Mouse (Mus musculus) layer of hippocampus, adult 9-11 months (tissue): ENCODE data around the gene Fam171a2.
A peak's percentile ranks its signal among the peaks of the same experiment; 100 is the strongest.

ENCODE experiments used
- DNase-seq: peaks from one replicate; pipeline ENCODE4 v3.0.0; 2022

Gene Fam171a2

DNA sequence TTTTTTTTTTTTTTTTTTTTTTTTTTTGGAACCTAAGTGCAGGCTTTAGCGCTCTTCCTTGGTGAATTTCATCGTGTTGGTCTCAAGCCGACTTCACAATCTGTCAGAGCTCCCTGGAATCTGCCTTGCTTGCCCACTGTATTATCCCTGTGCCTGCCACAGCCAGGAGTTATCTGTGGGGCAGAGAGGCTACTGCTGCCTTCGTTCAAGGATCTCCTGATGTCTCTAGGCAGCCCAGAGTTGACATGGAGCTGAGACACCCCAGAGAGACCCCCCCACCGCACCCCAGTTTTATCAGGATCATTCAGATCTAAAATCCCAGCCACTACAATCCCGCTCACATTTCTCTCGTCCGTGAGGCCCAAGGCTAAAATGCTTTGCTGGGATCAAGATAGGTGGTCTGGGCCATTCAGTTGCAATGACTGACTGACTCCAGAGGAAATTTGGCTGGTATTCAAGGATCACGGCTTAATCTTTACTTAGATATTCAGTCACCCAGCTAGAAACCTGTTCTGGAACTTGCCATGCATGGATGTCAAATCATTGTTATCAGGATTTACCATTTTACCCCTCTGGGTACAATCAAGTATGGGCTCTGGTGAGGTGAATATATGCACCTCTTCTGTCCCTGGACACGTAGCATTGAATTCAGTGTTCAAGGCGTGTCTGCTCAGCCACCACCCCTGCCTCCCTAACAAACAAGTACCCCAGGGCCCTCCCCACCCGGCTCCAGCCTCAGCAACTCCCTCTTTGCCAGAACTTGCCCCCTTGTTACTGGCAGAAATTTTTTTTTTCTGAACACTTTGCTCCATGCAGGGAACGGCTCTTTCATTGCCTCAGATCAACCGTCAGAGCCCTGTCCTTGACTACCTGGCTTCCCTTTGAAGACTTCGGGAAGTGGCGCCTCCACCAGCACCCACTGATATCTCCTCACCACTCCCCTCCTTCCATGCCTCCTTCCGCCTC lies 1.8 kb upstream of the Fam171a2 start:
- peak; percentile 52 for DNase-seq

DNA sequence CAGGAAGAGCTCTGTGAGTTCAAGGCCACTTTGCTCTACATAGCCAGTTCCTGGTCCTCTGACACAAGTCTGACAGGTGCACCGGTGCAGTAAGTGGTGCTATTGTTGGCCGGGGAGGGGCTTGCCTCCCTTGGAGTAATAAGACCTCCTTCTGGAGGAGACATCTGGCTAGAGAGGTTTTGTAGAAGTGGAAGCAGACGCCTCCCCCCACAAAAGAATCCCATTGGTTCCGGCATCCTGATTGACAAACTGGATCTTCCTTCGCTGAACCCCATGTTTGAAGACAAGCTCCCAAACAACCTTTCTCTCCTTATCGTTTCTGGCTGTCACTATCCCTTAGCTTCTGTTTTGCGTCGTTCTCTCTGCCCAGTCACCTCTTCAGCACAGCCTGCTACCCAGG lies 845 bp upstream of the Fam171a2 start:
- DNase-seq, result peak; percentile 54

- no peak for DNase-seq
Observed at GRCm38 (mm10) chr11:102446581-102447461, 661 bp downstream of the Fam171a2 start.

- DNase-seq, result no peak
Observed at GRCm38 (mm10) chr11:102445891-102446361, 1.6 kb downstream of the Fam171a2 start.

DNA sequence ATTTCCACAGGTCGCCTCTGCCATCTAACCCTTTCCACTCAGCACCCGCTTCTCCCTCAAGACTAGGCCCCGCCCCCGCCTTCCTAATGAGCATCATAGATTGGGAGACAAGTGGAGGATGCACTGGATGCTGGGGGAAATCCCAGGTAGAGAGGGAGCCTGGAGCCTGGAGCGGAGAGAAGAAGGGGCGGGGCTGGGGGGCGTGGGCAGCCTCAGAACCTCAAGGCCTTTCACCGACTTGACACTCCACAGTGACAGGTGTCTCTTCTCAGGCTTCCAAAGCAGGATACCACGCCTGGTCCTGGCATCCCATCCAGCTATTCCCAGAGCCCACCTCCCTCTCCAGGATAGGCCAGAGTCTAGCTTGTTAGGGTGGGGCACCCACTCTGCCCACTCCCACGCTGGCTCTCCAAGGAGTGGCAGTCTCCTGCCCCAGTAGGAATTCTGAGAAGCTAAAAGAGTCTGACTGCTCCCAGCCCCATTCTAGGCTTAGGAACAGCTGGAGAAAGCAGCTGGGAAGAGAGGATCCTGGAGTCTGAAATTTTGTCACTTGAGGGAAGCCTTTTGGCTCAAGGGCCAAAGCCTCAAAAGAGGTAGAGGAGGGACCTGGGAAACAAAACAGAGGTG lies 2.1 kb downstream of the Fam171a2 start:
- no peak for DNase-seq

GRCm38 (mm10) chr11:102444781-102445180 lies 2.7 kb downstream of the Fam171a2 start:
- no peak for DNase-seq

DNA sequence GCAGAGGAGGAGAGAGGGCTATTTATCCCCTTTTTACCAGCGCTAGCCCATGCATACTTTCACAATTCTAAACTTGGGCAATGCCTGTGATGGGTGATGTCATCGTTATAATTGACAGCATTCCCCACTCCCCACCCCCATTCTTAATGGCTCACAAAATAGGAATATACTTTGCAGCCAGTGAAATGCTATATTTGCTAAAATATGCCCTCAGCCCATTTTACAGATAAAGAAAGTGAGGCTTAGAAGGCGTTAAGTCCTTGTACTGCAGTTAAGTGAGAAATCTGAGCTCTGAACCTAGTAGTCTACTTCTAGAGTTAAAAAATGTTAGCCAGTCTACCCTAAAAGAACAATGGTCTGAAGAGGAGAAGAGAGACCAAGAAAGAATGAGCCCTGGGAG lies 3.2 kb downstream of the Fam171a2 start:
- DNase-seq, result no peak

DNA sequence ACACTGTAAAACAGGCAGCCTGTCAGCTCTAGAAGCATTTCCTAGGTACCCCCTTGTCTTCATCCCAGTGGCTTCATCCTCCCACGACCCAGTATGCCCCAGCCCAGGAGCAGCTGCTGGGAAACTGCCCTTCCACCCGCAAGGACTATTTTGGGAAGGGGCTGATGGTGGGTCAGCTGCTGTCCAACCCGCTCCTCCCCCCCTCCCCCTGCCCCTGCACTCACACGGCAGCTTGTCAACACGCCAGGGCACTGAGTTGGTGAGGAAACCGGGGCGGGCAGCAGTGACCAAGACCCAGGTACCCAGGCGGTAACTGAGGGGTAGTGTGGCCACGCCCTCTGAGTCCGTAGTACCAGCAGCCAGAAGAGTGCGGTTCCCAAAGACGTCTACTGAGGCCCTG lies 3.7 kb downstream of the Fam171a2 start:
- no peak for DNase-seq

- no peak for DNase-seq
Observed at GRCm38 (mm10) chr11:102442089-102442488, 5.4 kb downstream of the Fam171a2 start.

DNA sequence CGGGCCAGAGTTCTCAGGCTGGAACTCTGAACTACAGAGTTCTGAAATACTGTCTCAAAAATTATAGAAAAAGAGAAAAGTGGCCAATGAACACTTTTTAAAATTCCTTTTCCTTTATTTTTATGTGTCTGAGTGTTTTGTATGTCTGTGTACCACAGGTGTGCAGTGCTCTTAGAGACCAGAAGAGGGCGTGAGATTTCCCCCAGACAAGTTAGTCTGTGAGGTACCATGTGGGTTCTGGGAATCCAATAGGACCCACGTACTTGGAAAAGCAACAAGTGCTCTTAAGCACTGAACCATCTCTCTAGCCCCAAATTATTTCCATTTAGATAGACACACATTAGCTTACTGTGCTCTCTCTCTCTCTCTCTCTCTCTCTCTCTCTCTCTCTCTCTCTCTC lies 6.0 kb downstream of the Fam171a2 start:
- DNase-seq, result no peak

DNA sequence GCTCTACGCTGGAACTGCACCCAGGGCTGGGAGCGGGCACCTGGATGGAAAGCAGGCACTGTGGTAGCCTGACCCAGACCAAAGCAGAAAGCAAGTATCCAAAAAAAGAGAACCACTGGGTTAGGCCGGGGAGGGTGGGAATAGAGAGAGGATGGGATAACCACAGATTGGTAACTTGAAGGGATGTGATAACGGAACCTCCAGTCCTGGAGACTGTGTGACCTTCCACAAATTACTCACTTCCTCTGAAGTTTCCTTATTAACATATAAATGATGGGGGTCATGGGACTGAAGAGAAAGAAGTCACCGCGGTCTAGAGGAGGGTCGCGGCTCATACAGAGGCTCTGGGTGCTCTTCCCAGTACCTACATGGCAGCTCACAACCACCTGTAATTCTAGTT lies 7.2 kb downstream of the Fam171a2 start:
- no peak for DNase-seq

GRCm38 (mm10) chr11:102439093-102440082 lies 8.1 kb downstream of the Fam171a2 start:
- peak; percentile 61 for DNase-seq

DNA sequence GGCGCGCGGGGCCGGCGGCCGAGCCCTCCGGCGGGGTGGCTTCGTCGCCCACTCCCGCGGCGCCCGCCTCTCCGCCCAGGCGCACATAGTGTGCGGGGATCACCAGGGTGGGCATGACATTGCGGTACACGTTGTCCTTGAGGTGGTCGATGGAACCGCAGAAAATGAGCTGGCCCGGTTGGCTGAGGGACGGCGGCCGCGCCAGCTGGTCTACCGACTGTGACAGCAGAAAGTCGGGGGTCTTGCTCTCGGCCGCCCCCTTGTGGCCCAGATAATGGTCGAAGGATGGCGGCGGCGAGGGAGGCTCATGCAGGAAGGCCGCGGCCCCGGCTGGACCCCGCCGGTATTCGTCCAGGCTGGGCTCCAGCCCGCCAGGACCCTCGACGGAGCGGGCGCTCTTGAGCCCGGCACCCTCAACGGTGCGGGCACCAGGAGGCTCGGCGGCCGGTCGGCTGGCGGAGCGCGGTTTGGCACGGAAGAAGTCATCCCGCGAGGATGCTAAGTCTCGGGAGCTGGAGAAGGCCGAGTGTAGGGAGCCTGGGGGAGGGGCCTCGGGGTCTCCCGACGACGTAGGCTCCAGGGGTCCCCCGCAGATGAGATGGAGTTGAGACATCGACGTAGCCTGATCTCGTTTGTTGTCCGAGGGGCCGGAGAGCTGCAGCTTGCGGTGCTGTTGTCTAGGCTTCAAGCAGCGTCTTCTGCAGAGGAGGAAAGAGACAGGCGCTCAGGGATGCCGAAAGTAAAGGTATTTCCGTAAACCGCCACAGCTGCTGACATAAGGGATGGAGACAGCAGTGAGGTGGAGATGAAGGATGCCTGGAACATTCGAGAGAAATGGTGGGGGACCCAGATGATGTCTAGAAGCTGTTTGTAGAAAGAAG lies 9.0 kb downstream of the Fam171a2 start:
- DNase-seq, result peak; percentile 72

- DNase-seq, result peak; percentile 78
Observed at GRCm38 (mm10) chr11:102437120-102438061, 10.1 kb downstream of the Fam171a2 start.

DNA sequence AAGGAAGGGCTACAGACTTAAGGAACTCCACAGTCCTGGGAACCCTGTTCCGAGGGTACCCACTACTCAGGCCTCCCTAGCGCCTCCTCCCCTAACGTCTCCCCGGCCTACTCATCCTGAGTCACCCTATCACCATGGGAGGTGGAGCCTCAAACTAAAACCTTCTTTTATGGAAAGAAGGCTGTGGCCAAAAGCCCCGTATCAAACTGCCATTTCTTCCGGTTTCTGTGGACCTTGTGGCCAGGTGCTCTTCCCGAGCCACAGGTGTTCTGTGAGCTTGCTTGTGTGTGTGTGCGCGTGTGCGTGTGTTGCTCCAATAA lies 11.1 kb downstream of the Fam171a2 start:
- no peak for DNase-seq

DNA sequence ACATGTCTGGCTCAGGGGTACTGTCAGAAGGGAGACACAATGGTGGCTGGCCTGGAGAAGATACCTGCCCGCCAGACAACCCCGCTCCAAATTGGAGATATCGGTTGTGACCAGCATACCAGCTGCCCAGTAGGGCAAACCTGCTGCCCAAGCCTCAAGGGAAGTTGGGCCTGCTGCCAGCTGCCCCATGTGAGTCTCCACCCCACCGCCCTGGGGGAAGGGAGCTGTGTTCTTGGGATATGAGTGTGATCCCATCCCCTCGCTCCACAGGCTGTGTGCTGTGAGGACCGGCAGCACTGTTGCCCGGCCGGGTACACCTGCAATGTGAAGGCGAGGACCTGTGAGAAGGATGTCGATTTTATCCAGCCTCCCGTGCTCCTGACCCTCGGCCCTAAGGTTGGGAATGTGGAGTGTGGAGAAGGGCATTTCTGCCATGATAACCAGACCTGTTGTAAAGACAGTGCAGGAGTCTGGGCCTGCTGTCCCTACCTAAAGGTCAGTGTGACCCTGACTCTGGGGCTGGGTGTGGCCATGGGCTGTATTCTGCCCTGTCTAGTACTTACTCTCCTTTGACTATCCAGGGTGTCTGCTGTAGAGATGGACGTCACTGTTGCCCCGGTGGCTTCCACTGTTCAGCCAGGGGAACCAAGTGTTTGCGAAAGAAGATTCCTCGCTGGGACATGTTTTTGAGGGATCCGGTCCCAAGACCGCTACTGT lies 11.6 kb downstream of the Fam171a2 start:
- DNase-seq, result no peak

DNA sequence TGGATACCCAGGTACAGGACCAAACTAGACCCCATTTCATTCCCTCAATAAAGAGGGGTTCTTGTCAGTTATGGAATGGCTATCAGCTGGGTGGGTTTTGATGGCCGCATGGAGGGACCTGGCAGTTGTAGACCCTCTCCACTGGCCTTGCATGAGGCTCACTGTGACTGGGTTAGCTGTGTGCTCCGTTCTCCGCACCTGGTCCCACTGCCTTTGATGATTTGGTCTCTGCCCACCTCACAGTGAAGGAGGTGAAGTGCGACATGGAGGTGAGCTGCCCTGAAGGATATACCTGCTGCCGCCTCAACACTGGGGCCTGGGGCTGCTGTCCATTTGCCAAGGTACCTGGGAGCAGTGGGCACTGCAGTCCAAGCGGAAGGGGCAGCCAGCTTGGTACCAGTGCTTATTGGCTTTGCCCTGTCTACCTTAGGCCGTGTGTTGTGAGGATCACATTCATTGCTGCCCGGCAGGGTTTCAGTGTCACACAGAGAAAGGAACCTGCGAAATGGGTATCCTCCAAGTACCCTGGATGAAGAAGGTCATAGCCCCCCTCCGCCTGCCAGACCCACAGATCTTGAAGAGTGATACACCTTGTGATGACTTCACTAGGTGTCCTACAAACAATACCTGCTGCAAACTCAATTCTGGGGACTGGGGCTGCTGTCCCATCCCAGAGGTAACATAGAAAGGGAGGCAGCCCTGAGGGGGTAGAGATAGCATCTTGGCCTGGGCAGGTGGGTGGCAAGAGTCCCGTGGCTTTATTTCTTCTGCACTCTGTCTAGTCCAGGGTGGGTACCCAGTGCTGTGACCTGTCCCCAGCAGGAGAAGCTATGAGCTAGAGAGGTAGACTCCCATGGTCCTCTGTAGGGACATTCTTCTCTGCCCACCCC lies 12.4 kb downstream of the Fam171a2 start:
- no peak for DNase-seq

DNA sequence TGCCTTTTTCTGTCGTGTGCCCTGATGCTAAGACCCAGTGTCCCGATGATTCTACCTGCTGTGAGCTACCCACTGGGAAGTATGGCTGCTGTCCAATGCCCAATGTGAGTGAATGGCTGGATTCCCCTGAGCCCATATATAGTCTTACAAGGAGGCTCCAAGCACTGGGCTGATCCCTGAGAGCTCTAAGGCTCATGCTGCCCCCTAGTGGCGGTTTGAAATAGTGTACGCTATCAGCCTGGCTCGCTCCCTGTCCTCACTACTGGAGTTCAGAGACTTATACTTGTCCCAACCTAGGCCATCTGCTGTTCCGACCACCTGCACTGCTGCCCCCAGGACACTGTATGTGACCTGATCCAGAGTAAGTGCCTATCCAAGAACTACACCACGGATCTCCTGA lies 13.1 kb downstream of the Fam171a2 start:
- peak; percentile 85 for DNase-seq
